Mouse (Mus musculus): ENCODE results near the gene Rad17.

DNA sequence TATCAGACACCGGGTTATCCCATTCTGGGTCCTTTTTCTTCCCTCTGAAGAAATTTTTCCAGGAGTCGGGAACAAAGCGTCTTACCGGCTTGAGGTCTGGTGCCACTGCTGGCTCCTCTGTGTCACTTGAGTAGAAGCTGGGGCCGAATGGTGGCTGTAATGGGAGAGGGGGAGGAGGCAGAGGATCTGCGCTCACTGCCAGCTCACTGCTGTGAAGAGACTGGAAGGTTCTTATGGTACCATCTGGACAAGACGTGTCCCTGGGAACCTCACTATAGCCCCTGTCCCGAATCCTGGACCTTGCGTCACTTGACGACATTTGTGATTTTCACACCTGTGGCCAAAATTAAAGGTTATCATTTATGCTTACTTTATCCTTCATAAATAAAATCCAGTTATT is 38.6 kb downstream of the Rad17 start:
- TF ChIP-seq CTCF (IDR thresholded peaks at IDR 0.05) (no peak), EP300 (IDR thresholded peaks at IDR 0.05) (no peak)

Data from lung, postnatal 0 days (tissue).